Mouse (Mus musculus) gastrocnemius, adult 8-10 months (tissue): Measurements from ENCODE around the gene Dkk3. TPM values are rescaled to one million over a fixed set of nuclear protein-coding genes. Genes with fewer than 3 reads are reported as not detected.
"Not testable (repeated sequence)": the region's sequence is repeated elsewhere in the genome, so short reads cannot be mapped to it uniquely, and the experiment has no call there.

Experiments
- DNase-seq, 2 experiments: peaks; one replicate each; pipeline ENCODE4 v3.0.0; 2022; ENCODE audit warnings: low spot score in 2 of 2
- total RNA-seq, 4 experiments: library from RNA; stranded (reverse); gene quantifications; 2 replicates each; pipeline ENCODE4 v1.2.4; 2022

The Dkk3 gene
- total RNA-seq, 4 experiments from 2014 or later, result 4.8 to 19.6 (median 8.7) TPM

GRCm38 (mm10) chr7:112169955-112170692 lies 11.3 kb upstream of the Dkk3 start:
- no peak for DNase-seq

GRCm38 (mm10) chr7:112165593-112165992 lies 6.7 kb upstream of the Dkk3 start:
- DNase-seq, result no peak

- not testable (repeated sequence) for DNase-seq
Observed at GRCm38 (mm10) chr7:112165032-112165431, 6.2 kb upstream of the Dkk3 start.

- no peak for DNase-seq
Observed at GRCm38 (mm10) chr7:112164430-112164829, 5.6 kb upstream of the Dkk3 start.

- no peak for DNase-seq
Observed at GRCm38 (mm10) chr7:112159835-112160234, 978 bp upstream of the Dkk3 start.

GRCm38 (mm10) chr7:112158316-112158741 lies 528 bp downstream of the Dkk3 start:
- DNase-seq, result no peak

GRCm38 (mm10) chr7:112157584-112158315 lies 1.1 kb downstream of the Dkk3 start:
- no peak for DNase-seq

- no peak for DNase-seq
Observed at GRCm38 (mm10) chr7:112155194-112155593, 3.7 kb downstream of the Dkk3 start.

- DNase-seq, result no peak
Observed at GRCm38 (mm10) chr7:112154445-112154844, 4.4 kb downstream of the Dkk3 start.

- peak in 1 of 2 experiments; percentile 33 for DNase-seq
Observed at GRCm38 (mm10) chr7:112149113-112149512, 9.7 kb downstream of the Dkk3 start.

- DNase-seq, result no peak
Observed at GRCm38 (mm10) chr7:112147979-112148378, 10.9 kb downstream of the Dkk3 start.

GRCm38 (mm10) chr7:112144646-112145179 lies 14.1 kb downstream of the Dkk3 start:
- DNase-seq, result no peak

- DNase-seq, result no peak
Observed at GRCm38 (mm10) chr7:112143978-112144377, 14.9 kb downstream of the Dkk3 start.

- DNase-seq, result no peak
Observed at GRCm38 (mm10) chr7:112143090-112143500, 15.8 kb downstream of the Dkk3 start.

- DNase-seq, result no peak
Observed at GRCm38 (mm10) chr7:112142616-112143015, 16.2 kb downstream of the Dkk3 start.

- no peak for DNase-seq
Observed at GRCm38 (mm10) chr7:112140725-112141124, 18.1 kb downstream of the Dkk3 start.

GRCm38 (mm10) chr7:112138509-112139405 lies 20.1 kb downstream of the Dkk3 start:
- no peak for DNase-seq

- DNase-seq, result no peak
Observed at GRCm38 (mm10) chr7:112138168-112138508, 20.7 kb downstream of the Dkk3 start.

- DNase-seq, result no peak
Observed at GRCm38 (mm10) chr7:112136537-112136936, 22.3 kb downstream of the Dkk3 start.

GRCm38 (mm10) chr7:112135161-112135560 lies 23.7 kb downstream of the Dkk3 start:
- no peak for DNase-seq

- no peak for DNase-seq
Observed at GRCm38 (mm10) chr7:112133277-112133676, 25.6 kb downstream of the Dkk3 start.
